Mouse (Mus musculus) embryonic facial prominence, embryonic 11.5 days (tissue): ENCODE measurements at regions not wholly inside any gene's neighbourhood (a gene's known extent, or its start where the extent isn't known, plus 50 kb on each side); places are given as distances from the start of the nearest gene placed in this dataset.

Experiments used
- ATAC-seq: fragments of 200-750 bp; cut with Nextera tagmentation; replicated peaks from 2 replicates; pipeline ENCODE4 v1.8.0; 2017; ENCODE audit warnings: low read depth; ENCODE audit not compliant: insufficient number of reproducible peaks, low FRiP score, low TSS enrichment
- DNase-seq: peaks from one replicate; pipeline ENCODE4 v3.0.0-alpha.2; 2015; ENCODE audit warnings: low spot score
- H3K27ac ChIP-seq: fragments of 300-500 bp; sonication (generic); replicated peaks from 2 replicates; pipeline ENCODE4 v1.5.1; 2014; ENCODE audit warnings: mild to moderate bottlenecking, low read depth, low read length, control low read depth
- H3K27me3 ChIP-seq: fragments of 300-500 bp; sonication (generic); 2 replicates; pipeline ENCODE4 v1.6.1; 2014; ENCODE audit warnings: mild to moderate bottlenecking, low read length, moderate library complexity, mixed read lengths; ENCODE audit not compliant: control insufficient read depth, insufficient read depth
- H3K36me3 ChIP-seq: fragments of 300-500 bp; sonication (generic); replicated peaks from 2 replicates; pipeline ENCODE4 v1.6.1; 2014; ENCODE audit warnings: low read depth, mild to moderate bottlenecking, low read length, moderate library complexity, mixed read lengths; ENCODE audit not compliant: control insufficient read depth, insufficient read depth
- H3K4me1 ChIP-seq: fragments of 300-500 bp; sonication (generic); 2 replicates; pipeline ENCODE4 v1.6.1; 2014; ENCODE audit warnings: low read length, mixed read lengths; ENCODE audit not compliant: control insufficient read depth, insufficient read depth
- H3K4me2 ChIP-seq: fragments of 300-500 bp; sonication (generic); 2 replicates; pipeline ENCODE4 v1.6.1; 2014; ENCODE audit warnings: low read depth, mild to moderate bottlenecking, control low read depth, low read length, moderate library complexity
- H3K4me3 ChIP-seq: fragments of 300-500 bp; sonication (generic); 2 replicates; pipeline ENCODE4 v1.5.1; 2014; ENCODE audit warnings: low read depth, low read length, control low read depth
- H3K9ac ChIP-seq: fragments of 300-500 bp; sonication (generic); replicated peaks from 2 replicates; pipeline ENCODE4 v1.6.1; 2014; ENCODE audit warnings: mild to moderate bottlenecking, control low read depth, low read length
- H3K9me3 ChIP-seq: fragments of 300-500 bp; sonication (generic); replicated peaks from 2 replicates; pipeline ENCODE4 v1.6.1; 2016; ENCODE audit warnings: mild to moderate bottlenecking, low read length, inconsistent platforms, mixed read lengths; ENCODE audit not compliant: control insufficient read depth
- WGBS: fragments of 180-500 bp; shearing (Covaris S2); extraction: QIAGEN DNeasy Blood & Tissue Kit; methylation state at CpG from one replicate; pipeline ENCODE4 v1.1.7; 2014; 5-methylcytosine and 5-hydroxymethylcytosine counted together

- H3K36me3 ChIP-seq = no peaks in the 10 kb centered on the region; the same call in 1 of the 2 replicates
- H3K27ac ChIP-seq = no peak overlapping the region
- H3K9ac ChIP-seq = no peak overlapping the region
- WGBS = 84% methylated on average over 15 of the region's 15 CpGs
- no peak overlapping the region for H3K4me3 ChIP-seq
- H3K4me1 ChIP-seq = no peaks in the 10 kb centered on the region
- no peak for ATAC-seq
- H3K4me2 ChIP-seq = no peak overlapping the region
- DNase-seq = no peak
- no peaks in the 10 kb centered on the region for H3K27me3 ChIP-seq
- H3K9me3 ChIP-seq = no peaks in the 10 kb centered on the region
Measured at GRCm38 (mm10) chr13:28820868-28821533, 132.5 kb downstream of the Sox4 start.

GRCm38 (mm10) chr13:28814127-28814526 is 139.4 kb downstream of the Sox4 start:
- Histone ChIP-seq H3K4me2 (no peak overlapping the region), H3K4me3 (no peak overlapping the region), H3K4me1 (no peaks in the 10 kb centered on the region), H3K27ac (no peak overlapping the region), H3K36me3 (no peaks in the 10 kb centered on the region; the same call in 1 of the 2 replicates), H3K9me3 (no peaks in the 10 kb centered on the region), H3K9ac (no peak overlapping the region), H3K27me3 (no peaks in the 10 kb centered on the region)
- no peak for ATAC-seq
- no peak for DNase-seq
- 64% methylated on average over 4 of the region's 4 CpGs for WGBS

GRCm38 (mm10) chr13:28811667-28812575 is 141.6 kb downstream of the Sox4 start:
- ATAC-seq (no peak), DNase-seq (peak; percentile 63)
- H3K27ac ChIP-seq = no peak overlapping the region; the same call in 1 of the 2 replicates
- H3K36me3 ChIP-seq = no peaks in the 10 kb centered on the region; the same call in 1 of the 2 replicates
- WGBS = 24% methylated on average over 12 of the region's 12 CpGs
- H3K4me2 ChIP-seq = peak overlapping the region; percentile 1; the same call in 1 of the 2 replicates
- H3K9me3 ChIP-seq = no peaks in the 10 kb centered on the region
- no peak overlapping the region for H3K4me3 ChIP-seq
- no peaks in the 10 kb centered on the region for H3K4me1 ChIP-seq
- H3K27me3 ChIP-seq = no peaks in the 10 kb centered on the region
- H3K9ac ChIP-seq = no peak overlapping the region

GRCm38 (mm10) chr13:28811081-28811439 is 142.5 kb downstream of the Sox4 start:
- H3K4me1 ChIP-seq = no peaks in the 10 kb centered on the region
- H3K27me3 ChIP-seq = no peaks in the 10 kb centered on the region
- WGBS = 6% methylated on average over 2 of the region's 2 CpGs
- H3K4me3 ChIP-seq = no peak overlapping the region
- DNase-seq (peak; percentile 77), ATAC-seq (no peak)
- H3K9me3 ChIP-seq = no peaks in the 10 kb centered on the region
- H3K4me2 ChIP-seq = no peak overlapping the region
- no peak overlapping the region; the same call in 1 of the 2 replicates for H3K27ac ChIP-seq
- no peaks in the 10 kb centered on the region for H3K36me3 ChIP-seq
- no peak overlapping the region for H3K9ac ChIP-seq

- no peak for ATAC-seq
- Histone ChIP-seq H3K9me3 (no peaks in the 10 kb centered on the region), H3K4me1 (no peaks in the 10 kb centered on the region), H3K9ac (no peak overlapping the region), H3K4me2 (no peak overlapping the region), H3K4me3 (no peak overlapping the region), H3K36me3 (no peaks in the 10 kb centered on the region), H3K27me3 (no peaks in the 10 kb centered on the region), H3K27ac (no peak overlapping the region)
- DNase-seq = peak; percentile 67
- WGBS = 43% methylated on average over 6 of the region's 6 CpGs
Measured at GRCm38 (mm10) chr13:28810326-28811080, 143.0 kb downstream of the Sox4 start.

- H3K4me1 ChIP-seq = no peaks in the 10 kb centered on the region
Measured at GRCm38 (mm10) chr13:28805302-28805701, 148.2 kb downstream of the Sox4 start.

GRCm38 (mm10) chr13:28801210-28801954 is 152.1 kb downstream of the Sox4 start:
- ATAC-seq (no peak), DNase-seq (peak; percentile 50)
- H3K36me3 ChIP-seq = no peaks in the 10 kb centered on the region
- no peak overlapping the region for H3K9ac ChIP-seq
- 55% methylated on average over 8 of the region's 8 CpGs for WGBS
- H3K27me3 ChIP-seq = no peaks in the 10 kb centered on the region
- H3K4me2 ChIP-seq = no peak overlapping the region
- no peaks in the 10 kb centered on the region for H3K9me3 ChIP-seq
- H3K27ac ChIP-seq = no peak overlapping the region
- H3K4me1 ChIP-seq = 0 out of 2 replicates have a peak, but pooled peaks cover 2% of the 10 kb centered on the region
- no peak overlapping the region for H3K4me3 ChIP-seq

More at GRCm38 (mm10) chr13:28805302-28805701, 148.2 kb downstream of the Sox4 start:
- Histone ChIP-seq H3K4me2 (no peak overlapping the region), H3K27me3 (no peaks in the 10 kb centered on the region), H3K9me3 (no peaks in the 10 kb centered on the region), H3K9ac (no peak overlapping the region), H3K27ac (no peak overlapping the region), H3K36me3 (no peaks in the 10 kb centered on the region), H3K4me3 (no peak overlapping the region)
- no peak for DNase-seq
- no peak for ATAC-seq
- WGBS = 54% methylated on average over 4 of the region's 4 CpGs
